Mouse (Mus musculus) left cerebral cortex, adult 8-10 months (tissue): Measurements from ENCODE around the gene Hist2h3c1. TPM values are rescaled to one million over a fixed set of nuclear protein-coding genes. Genes with fewer than 3 reads are reported as not detected.
"Not testable (repeated sequence)": the region's sequence is repeated elsewhere in the genome, so short reads cannot be mapped to it uniquely, and the experiment has no call there.

Experiments used
- DNase-seq, 2 experiments: peaks; one replicate each; pipeline ENCODE4 v3.0.0; 2022; ENCODE audit warnings: low spot score in 2 of 2
- total RNA-seq, 4 experiments: library from RNA; stranded (reverse); gene quantifications; 2 replicates each; pipeline ENCODE4 v1.2.4; 2022

The Hist2h3c1 gene
- total RNA-seq, 4 experiments from 2014 or later = not detected

DNA sequence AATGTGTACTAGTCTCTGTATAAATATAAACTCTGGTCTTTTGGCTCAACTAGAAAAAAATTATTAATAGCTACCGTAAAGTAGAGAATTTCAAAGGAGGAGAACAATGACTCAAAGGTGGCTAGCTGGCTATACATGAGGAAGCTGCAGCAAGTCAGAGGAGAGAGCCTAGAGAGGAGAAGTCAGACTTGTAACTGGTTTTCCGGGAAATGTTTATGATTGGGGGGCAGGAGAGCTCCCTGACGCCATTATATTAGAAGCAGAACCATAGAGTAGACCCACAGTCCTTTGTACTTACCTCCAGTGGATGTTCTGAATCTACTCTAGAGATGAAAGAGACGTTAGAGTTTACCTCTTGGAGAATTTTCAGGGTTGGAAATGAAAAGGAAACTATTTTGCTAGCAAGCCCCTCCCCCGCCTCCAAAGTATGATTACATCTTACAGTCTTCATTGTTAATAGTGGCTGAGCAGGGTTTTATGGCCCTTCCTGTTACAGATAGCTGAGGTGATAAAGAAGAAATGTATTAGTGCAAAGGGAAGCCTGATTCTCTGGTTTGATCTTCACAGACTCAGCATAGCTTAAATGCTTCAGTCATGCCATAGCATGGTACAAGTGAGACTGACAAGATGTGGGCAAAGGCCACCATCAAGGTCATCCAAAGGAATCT is 9.6 kb downstream of the Hist2h3c1 start:
- DNase-seq = no peak

DNA sequence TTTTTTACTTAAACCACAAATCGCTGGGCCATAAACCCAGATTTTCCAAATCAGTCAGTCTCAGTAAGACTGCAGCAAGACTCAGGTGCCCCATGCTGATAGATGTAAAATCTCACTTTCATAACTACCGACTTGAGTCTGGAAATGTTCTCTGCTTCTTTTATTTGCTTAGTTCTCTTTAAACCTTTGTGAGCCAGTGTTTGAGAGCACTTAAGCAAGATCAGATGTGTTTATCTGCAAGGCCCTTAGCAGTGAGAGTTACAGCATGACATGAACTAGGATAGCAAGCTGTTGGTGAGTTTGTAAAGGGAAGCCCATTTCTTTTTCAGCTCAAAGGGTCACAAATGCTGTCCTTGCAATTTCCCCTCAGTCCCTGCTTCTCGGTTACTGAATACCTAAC is 10.7 kb downstream of the Hist2h3c1 start:
- no peak for DNase-seq

DNA sequence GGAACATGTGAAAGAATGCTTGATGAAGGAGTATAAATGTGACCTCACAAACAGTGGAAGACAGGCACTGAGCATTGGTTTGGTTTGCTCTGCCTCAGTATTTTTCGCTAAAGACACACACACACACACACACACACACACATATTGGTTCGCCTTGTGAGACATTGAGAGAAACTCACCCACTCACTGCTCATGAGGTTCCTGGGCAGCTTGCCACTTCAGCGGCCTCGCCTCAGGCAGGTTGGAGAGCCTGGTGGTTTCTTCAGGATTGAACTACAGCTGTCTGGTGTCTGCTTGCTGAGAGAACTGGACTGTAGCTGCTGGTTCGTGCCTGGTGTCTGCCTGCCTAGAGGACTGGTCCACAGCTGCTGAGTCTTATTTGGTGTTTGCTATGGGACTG is 13.7 kb downstream of the Hist2h3c1 start:
- no peak for DNase-seq

DNA sequence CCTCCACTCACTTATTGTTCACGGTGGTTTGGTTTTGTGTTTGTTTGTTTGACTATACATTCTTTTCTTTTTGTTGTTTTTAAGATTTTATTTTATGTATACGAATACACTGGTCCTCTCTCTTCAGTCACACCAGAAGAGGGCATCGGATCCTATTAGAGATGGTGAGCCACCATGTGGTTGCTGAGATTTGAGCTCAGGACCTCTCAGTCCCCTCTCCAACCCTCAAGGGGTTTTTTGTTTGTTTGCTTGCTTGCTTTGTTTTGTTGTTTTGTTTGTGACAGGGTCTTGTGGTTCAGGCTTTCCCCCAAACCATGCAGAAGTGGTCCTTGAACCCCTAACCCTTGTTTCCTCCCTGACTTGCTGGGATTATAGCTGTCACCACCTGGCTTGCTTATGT is 15.1 kb downstream of the Hist2h3c1 start:
- no peak for DNase-seq

DNA sequence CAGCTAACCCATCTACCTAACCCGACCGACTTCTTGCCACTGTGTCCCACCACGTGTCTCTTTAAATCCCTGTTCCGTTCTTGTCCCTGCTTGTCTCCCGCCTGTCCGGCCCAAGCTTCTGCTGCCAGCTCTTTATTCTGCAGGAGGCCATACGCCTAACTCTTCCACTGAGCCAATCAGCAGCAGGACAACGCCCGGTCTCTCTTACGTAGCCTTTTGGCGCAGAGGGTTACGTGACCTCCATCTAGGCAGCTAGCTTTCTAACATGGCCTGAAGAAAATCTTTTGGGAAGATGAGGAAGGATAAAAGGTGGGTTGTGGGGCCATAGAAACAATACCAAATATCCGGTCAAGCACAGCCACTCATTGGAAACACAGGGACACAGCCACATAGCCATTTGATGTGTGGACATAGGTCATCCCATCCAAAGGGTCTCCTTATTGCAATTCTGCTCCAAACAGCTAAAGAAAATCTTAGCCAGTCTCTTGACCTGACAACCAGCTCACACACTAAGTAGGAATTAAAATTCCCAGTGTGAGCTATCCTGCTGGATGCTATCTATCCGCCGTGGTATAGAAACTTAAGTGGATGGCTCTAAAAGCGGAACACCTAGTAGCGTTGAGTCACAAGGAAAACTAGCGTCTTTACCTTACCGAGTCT is 15.9 kb downstream of the Hist2h3c1 start:
- DNase-seq = peak; percentile 72 to 89

DNA sequence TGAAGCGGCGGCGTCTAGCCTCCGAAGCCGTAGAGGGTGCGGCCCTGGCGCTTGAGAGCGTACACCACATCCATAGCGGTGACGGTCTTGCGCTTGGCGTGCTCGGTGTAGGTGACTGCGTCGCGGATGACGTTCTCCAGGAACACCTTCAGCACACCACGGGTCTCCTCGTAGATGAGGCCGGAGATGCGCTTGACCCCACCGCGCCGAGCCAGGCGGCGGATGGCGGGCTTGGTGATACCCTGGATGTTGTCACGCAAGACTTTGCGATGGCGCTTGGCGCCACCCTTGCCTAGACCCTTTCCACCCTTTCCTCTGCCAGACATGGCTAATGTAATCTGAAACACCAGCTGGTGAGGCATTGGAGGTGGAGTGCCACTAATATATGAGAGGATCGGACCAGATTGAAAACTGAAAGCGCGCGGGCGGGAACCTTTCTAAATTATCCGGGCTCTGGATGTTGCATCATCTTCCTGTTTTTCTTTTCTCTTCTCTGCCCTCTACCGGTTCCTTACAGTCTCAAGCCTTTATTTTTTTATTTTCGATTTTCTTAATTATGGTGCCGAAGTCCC is 16.6 kb downstream of the Hist2h3c1 start, which contains the start of gene Hist2h4:
Hist2h4 (minus strand) TSS at position 333 of the 572 bp plus-strand sequence.
- peak; percentile 96 to 99 for DNase-seq

DNA sequence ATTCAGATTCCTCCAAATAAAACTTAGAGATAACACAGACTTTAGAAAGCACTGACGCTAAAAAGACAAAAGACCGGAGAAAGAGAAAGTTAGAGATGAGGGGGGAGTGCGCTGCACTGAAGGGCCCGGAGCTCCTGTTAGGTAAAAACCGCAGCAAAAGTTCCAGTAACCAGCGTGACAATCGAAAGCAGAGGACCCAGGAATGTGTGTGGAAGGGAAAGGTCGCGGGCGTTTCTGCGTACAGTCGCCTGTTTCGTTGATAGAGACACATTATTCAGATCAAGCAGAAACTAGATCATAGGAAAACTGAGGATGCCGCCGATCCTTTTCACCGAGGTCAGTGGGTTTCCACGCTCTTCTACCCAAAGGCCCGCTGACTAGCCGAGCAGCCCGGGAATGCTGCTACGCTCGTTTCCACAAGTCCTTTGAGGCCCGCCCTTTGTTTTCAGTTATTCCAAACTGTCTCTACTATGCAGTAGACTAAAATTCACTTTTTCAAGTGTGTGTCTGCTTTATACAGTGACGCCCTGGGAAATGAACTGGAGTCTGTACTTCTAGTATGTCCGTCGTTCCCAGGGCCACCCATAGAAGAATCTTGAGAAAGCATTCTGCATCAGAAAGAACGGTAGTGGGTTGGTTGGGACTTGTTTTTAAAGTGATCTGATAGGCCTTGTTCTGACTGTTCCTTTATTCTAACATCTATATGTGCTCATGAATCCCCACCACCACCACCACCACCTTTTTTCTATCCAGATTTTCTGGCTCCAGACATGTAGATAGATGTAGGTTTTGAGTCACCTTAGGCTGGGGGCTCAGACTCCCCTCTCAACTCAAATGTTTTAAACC is 17.3 kb downstream of the Hist2h3c1 start:
- DNase-seq = peak in 1 of 2 experiments; percentile 39

DNA sequence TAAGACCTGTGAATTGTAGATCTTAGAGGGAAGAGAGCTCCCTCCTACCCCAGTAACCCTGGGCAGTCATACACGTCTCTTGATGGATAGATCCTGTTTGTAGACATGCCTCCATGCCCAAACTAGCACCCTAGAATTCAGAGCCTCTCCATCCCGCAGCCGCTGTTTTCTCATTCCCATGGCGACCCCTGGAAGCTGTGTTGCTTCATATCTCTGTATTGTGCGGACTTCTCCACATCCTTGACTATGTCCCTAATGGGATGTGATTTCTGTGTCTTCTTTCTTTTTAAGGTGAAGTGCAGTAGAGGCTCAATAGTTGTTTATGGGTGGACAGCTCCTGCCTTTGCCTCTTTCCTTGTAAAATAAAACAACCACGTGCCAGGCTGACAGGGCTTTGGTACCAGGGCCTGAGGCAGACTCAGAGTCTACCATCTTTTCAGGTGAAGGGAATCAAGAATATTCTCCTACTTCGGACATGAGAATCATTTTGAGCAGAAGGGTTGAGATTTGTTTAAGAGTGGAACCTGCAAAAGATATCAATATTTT is 18.0 kb downstream of the Hist2h3c1 start:
- no peak for DNase-seq

DNA sequence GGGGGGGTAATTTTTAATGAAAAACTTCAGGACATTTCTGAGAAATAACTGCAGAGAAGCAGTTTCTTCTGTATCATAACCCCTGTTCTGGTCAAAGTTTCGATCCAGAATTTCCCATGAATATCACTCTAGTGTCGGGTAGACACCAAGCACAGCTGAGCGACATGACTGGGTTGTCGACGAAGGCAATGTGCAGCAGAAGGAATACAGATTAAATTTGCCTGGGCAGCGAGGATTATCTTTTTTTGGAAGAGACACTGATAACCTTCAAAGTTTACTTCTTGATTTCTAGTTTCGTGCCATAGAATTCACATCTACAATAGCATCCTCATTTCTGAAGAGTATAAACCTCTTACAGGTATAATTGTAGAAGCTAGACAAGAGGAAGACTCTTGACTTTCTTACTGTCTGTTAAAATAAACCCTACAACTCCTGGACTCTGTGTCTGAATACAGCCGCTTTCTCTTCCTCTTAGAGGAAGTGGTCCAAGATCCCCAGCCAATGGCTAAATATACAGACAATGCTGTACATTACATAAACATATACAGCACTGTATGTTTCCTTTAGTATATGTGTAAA is 19.7 kb downstream of the Hist2h3c1 start:
- DNase-seq = no peak

DNA sequence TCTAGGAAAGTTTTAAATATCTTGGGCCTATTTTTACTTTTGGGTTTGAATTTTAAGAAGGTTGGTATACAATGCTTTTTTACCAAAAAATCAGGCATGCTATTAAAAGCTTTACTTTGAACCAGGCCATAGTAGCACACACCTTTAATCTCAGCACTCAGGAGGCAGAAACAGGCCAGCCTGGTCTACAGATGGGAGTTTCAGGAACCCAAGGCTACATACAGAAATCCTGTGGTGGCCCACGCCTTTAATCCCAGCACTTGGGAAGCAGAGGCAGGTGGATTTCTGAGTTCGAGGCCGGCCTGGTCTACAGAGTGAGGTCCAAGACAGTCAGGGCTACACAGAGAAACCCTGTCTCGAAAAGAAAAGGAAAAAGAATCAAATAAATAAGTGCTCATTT is 21.1 kb downstream of the Hist2h3c1 start:
- DNase-seq = no peak

DNA sequence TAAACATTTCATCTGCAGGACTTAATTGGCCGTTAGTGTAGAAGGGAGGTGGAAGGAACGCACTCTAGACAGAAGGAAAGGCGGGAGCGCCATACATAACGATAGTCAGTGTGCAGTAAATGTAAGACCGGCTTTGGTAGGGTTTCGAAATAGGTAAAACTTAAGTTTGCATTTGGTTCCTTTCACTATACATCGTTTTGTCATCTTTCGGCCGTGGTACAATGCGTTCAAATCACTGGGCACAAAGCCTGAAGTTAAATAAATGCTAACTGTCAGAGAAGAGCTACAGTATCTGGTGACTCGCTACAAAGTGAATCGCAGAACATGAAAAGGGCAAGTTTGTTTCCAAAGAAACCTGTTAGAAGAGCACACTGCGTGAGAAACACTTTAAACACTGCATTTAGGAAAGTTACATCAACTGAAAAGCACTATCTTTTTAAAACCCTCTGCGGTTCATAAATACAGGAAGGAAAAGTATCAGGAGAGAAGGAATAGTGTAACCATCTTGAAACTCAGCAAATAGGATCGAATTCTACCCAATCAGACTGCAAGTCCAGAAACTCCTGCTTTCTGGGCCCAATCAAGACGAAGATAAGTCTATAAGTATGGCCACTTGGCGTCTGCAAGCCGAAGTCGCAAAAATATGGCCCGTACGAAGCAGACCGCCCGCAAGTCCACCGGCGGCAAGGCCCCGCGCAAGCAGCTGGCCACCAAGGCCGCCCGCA is 21.7 kb downstream of the Hist2h3c1 start, which contains the start of gene Hist2h3b:
Hist2h3b (plus strand) TSS at position 604 of the 725 bp plus-strand sequence.
- DNase-seq = peak; percentile 74 to 84

DNA sequence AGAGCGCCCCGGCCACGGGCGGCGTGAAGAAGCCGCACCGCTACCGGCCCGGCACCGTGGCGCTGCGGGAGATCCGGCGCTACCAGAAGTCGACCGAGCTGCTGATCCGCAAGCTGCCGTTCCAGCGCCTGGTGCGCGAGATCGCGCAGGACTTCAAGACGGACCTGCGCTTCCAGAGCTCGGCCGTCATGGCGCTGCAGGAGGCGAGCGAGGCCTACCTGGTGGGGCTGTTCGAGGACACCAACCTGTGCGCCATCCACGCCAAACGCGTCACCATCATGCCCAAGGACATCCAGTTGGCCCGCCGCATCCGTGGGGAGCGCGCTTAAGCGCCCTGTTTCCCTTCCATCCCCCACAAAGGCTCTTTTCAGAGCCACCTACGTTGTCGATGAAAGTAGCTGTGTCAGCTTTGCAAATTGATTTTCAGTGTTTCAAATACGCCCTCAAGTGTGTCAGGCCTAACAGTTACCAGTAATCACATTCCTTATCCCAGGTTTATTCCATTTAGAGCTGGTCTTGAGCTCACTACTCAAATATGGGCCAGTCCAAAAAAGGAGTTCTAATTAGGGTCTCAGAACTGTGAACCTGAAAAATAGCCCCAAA is 22.4 kb downstream of the Hist2h3c1 start:
- not testable (repeated sequence) for DNase-seq

DNA sequence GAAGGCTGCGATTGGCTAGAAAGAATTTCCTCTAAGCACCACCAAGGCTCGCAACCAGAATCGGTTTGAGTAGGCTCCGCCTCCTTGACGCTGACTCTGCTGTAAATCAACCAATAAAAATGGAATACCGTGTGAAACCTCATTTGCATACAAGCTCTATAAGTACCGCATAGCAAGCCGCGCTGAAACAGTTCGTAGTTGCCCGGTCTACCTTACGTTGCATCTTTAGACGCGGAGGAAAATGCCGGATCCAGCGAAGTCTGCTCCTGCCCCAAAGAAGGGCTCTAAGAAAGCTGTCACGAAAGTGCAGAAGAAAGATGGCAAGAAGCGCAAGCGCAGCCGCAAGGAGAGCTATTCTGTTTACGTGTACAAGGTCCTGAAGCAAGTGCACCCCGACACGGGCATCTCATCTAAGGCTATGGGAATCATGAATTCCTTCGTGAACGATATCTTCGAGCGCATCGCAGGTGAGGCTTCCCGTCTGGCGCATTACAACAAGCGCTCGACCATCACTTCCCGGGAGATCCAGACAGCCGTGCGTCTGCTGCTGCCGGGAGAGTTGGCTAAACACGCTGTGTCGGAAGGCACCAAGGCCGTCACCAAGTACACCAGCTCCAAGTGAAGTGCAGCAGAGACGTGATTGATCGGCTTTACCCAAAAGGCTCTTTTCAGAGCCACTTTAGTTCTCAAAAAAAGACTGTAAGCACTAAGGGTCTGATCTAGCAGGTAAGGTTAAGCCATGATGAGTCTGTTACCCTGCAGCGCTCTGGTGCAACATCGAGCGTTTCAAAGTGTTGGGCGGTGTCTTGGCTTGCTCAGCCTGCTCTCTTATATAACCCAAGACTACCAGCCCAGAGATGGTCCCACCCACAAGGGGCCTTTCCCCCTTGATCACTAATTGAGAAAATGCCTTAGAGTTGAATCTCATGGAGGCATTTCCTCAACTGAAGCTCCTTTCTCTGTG is 23.3 kb downstream of the Hist2h3c1 start, which contains the start of gene Hist2h2bb:
Hist2h2bb (plus strand) TSS at position 242 of the 964 bp plus-strand sequence.
- peak; percentile 96 to 97 for DNase-seq

DNA sequence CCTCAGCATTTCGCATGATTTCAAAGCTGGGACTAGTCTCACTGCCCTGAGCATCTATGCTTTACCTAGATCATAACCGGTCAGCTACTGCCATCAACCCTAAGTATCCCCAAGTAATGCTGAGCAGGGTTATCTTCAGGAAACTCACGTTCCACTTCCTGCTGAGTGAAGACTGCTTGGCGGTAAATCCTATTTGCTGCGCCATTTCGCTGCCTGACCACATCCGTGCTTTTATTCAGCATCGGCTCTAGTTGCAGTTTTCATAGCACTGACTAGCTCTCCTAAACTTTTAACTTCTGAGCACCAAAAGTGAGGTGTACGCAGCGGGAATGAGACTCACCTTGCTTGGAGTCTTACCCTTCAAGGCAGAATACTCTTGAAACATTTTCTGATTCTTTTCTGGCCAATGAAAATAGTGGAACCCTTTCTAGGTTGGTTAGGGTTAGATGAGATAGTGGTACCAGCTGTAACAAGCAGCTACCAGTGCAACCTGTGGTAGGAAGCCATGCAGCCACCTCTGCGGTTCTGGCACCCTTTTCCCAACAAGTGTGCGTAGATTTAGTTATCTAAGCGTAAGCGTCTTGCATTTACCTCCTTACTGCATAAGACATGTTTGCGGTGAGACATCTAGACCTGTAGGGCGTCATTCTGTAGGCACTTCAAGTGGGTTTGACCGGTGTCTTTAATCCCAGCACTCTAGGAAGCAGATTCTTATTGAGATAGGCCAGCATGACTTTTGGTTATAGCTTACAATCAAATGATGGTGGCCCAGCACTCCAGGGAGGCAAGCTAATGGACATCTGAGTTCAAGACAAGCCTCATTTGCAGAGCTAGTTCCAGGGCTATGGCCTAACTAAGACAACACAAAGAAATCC is 27.3 kb downstream of the Hist2h3c1 start:
- DNase-seq = no peak

DNA sequence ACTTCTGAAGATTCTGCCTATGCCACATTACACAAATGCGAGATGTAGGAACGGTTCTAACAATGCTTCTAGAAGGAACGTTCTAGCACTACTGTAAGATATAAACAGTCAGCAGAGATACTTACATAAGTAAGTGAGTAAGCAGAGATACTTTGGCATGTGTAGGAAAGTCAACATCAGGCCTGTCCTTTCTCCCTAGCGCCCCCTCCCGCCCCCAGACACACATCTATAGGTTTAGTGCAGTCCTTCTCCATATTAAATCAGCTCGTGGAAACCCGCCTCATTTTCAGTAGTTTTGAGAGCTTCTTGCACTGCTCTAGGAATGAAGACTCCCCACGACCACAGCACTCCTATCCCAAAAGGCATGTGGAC is 30.9 kb downstream of the Hist2h3c1 start:
- peak in 1 of 2 experiments; percentile 72 for DNase-seq

DNA sequence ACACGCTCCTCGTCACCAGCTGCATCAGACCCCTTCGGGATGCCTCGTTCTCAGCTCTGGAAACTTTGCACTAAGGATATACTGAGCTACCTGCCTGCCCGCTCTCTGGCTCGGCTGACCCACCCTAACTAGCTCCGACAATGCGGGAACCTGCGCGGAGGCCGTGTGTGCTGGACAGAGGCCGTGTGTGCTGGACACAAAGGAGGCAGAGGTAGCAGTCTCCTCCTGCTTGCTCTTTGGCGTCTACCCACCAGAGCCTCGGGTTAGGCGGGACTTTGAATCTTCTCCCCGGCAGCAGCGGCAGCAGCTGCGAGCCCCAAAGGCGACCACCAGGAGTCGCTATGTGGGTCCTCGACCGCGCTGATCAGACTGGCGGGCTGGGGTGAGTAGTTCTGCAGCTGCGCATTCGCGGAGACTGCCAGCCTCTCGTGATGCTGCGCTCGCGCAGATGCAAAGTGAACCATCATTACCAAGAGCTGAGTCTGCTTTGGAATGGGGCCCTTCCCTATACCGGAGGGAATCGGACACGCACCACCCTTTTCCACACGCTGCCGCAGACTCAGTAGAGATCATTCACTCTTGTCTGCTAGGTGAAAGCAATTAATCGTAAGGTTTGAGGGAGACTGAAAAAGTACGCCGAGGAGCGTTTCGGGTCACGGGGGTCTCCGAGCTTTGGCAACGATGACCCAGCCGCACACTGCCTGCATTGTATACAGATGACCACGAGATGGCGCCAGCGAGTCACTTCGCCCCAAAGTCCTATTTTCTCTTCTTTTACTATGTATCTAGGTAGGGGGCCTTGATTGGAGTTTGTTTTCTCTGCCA is 31.5 kb downstream of the Hist2h3c1 start:
- DNase-seq = peak; percentile 85 to 93

DNA sequence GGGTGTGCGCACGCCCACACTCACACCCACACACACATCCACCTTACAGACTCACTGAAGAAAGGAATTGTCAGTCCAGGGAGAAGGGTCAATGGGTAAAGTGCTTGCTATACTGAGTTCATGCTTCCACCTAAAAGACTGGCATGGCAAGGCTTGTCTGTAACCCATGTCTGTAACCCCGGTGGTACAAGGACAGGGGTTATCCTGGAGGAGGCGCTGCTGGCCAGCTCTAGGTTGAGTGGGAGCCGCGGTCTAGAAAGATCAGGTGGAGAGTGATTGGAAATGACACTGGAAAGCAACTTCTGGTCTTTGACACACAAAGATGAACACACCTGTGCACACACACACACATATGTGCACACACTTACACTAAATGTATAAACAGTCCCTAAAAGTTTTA is 34.2 kb downstream of the Hist2h3c1 start:
- no peak for DNase-seq
